Mouse (Mus musculus) heart, adult 2 months (tissue): Measurements from ENCODE around the gene Tmprss2. TPM values are rescaled to one million over a fixed set of nuclear protein-coding genes. Genes with fewer than 3 reads are reported as not detected.

Experiments
- DNase-seq, 2 experiments: peaks; one replicate each; pipeline ENCODE4 v3.0.0; 2021
- H3K27ac ChIP-seq: fragments of 200-600 bp; 2 replicates; pipeline ENCODE4 v1.8.1; 2022
- H3K27me3 ChIP-seq: fragments of 200-500 bp; 2 replicates; pipeline ENCODE4 v1.6.1; 2012; ENCODE audit warnings: mild to moderate bottlenecking, low read length, inconsistent platforms, mixed read lengths; ENCODE audit not compliant: control insufficient read depth, insufficient read depth
- H3K36me3 ChIP-seq: fragments of 200-500 bp; 2 replicates; pipeline ENCODE4 v1.6.1; 2012; ENCODE audit warnings: low read length, inconsistent platforms; ENCODE audit not compliant: control insufficient read depth, insufficient read depth
- H3K4me1 ChIP-seq: fragments of 200-500 bp; 2 replicates; pipeline ENCODE4 v1.6.1; 2011; ENCODE audit warnings: low read length; ENCODE audit not compliant: control insufficient read depth, insufficient read depth
- H3K4me3 ChIP-seq: fragments of 200-600 bp; 2 replicates; pipeline ENCODE4 v1.8.1; 2022
- H3K79me2 ChIP-seq: fragments of 200-500 bp; replicated peaks from 2 replicates; pipeline ENCODE4 v1.6.1; 2012; ENCODE audit warnings: mild to moderate bottlenecking, inconsistent platforms, low read length, moderate library complexity, mixed read lengths; ENCODE audit not compliant: control insufficient read depth, insufficient read depth
- H3K9ac ChIP-seq: fragments of 200-500 bp; 2 replicates; pipeline ENCODE4 v1.6.1; 2012; ENCODE audit warnings: low read depth, mild to moderate bottlenecking, control low read depth, inconsistent platforms, low read length, mixed read lengths
- CTCF ChIP-seq: fragments of 200-600 bp; IDR thresholded peaks from 2 replicates; pipeline ENCODE4 v1.8.1; 2022; ENCODE audit warnings: antibody characterized with exemption, mild to moderate bottlenecking, moderate library complexity
- EP300 ChIP-seq: fragments of 200-500 bp; IDR thresholded peaks from 2 replicates; pipeline ENCODE4 v1.6.1; 2011; ENCODE audit warnings: low read depth, low read length, control low read depth; ENCODE audit not compliant: insufficient read depth
- POLR2A ChIP-seq: fragments of 200-500 bp; IDR thresholded peaks from 2 replicates; pipeline ENCODE4 v1.6.1; 2011; ENCODE audit warnings: mild to moderate bottlenecking, low read depth, low read length, control low read depth; ENCODE audit not compliant: insufficient read depth
- WGBS: fragments of 180-500 bp; shearing (Covaris S2); methylation state at CpG from one replicate; pipeline ENCODE4 v1.1.7; 2018; 5-methylcytosine and 5-hydroxymethylcytosine counted together
- intact Hi-C: fragments of 180-260 bp; cut with DNase I; formaldehyde crosslinking; loops from one replicate; pipeline ENCODE4 v1.15.1; 2025
- polyA plus RNA-seq: library from polyadenylated mRNA; depleted of rRNA; stranded (reverse); fragments of >200 nt; gene quantifications from 2 replicates; pipeline ENCODE4 v1.2.3, GENCODE M21; 2012
- total RNA-seq, 2 experiments: library from RNA; stranded (reverse); gene quantifications; 2 replicates each; pipeline ENCODE4 v1.2.3; 2021

The Tmprss2 gene
- total and polyA plus RNA-seq, 3 experiments, result 0.96 TPM; not detected in 2

DNA sequence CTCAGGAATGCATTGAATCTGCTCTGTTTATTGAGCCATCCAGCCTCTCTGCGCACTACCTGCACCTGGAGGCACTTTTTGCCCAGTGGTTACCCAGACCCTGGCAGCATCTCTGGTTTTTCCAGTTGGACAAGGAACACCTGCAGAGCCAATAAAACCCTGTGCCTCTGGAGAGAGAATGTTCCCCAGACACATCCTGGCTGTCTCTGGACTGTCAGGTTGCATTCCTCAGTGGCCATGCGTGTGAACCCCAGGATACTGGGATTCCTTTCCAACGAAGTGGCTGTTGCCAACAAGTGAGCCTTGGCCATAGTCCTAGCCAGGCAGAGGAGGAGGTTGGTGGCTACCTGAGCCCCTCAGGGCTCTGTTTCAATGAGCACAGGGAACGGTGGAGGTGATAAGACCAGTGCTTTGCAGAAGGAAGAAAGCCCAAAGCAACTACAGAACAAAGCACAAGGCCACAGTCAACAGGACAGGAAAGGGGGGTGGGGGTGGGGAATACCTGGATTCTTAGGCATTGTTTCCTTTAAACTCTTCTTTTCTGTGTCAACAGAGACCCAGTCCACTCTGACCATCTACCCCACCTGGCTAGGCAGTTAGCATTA is 22.0 kb upstream of the Tmprss2 start:
- H3K27me3 ChIP-seq, result no peaks in the 10 kb centered on the region
- H3K79me2 ChIP-seq, result no peaks in the 10 kb centered on the region
- intact Hi-C loops, result no loop called here
- TF ChIP-seq EP300 (no peak), POLR2A (no peak), CTCF (no peak)
- H3K4me1 ChIP-seq, result no peaks in the 10 kb centered on the region
- no peak overlapping the region for H3K27ac ChIP-seq
- no peak overlapping the region for H3K4me3 ChIP-seq
- H3K9ac ChIP-seq, result no peak overlapping the region
- H3K36me3 ChIP-seq, result no peaks in the 10 kb centered on the region
- WGBS, result 54% methylated on average over 4 of the region's 4 CpGs
- no peak for DNase-seq

DNA sequence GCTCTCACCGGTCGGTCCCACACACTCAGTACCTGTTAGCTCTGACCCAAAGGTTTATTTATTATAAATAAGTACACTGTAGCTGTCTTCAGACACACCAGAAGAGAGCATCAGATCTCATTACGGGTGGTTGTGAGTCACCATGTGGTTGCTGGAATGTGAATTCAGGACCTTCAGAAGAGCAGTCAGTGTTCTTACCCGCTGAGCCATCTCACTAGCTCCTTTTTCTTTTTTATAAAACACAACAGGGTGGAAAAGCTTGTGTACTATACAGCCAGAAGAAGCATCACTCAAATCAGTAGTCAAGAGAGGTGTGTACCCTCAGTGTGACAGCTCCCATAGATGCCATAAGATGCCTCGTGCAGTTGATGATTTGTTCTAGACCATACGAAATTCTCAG is 12.2 kb upstream of the Tmprss2 start:
- 78% methylated on average over 6 of the region's 6 CpGs for WGBS
- no peaks in the 10 kb centered on the region for H3K36me3 ChIP-seq
- H3K79me2 ChIP-seq, result no peaks in the 10 kb centered on the region
- no peak overlapping the region for H3K27ac ChIP-seq
- no peak overlapping the region for H3K9ac ChIP-seq
- H3K27me3 ChIP-seq, result no peaks in the 10 kb centered on the region
- no peak for DNase-seq
- H3K4me1 ChIP-seq, result no peaks in the 10 kb centered on the region
- intact Hi-C loops, result no loop called here
- TF ChIP-seq CTCF, result no peak
- TF ChIP-seq POLR2A, result no peak
- no peak for TF ChIP-seq EP300
- no peak overlapping the region for H3K4me3 ChIP-seq

DNA sequence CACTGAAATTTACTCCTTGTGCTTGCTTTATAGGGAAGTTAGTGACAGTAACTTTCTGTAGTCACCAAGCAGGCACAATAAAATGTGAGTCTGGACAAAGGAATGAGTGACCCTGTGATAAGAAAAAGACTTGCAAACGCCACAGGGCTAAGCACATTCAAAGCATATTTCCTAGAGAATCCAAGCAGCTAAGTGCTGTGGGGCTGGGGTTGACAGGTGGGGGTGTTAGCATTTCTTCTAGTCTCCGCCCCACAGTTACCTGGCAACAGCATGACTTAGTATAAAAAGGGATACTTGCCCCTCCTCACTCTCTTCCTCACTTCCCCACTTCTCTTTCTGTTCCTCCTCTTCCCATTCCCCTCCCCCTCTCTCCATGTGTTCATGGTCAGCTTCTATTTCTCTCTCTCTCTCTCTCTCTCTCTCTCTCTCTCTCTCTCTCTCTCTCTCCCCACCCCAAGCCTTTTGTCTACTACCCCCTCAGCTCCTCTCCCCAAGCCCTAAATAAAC is 11.4 kb upstream of the Tmprss2 start:
- Histone ChIP-seq H3K9ac (no peak overlapping the region), H3K4me1 (no peaks in the 10 kb centered on the region), H3K79me2 (no peaks in the 10 kb centered on the region), H3K4me3 (no peak overlapping the region), H3K36me3 (no peaks in the 10 kb centered on the region), H3K27me3 (no peaks in the 10 kb centered on the region), H3K27ac (no peak overlapping the region)
- intact Hi-C loops, result no loop called here
- DNase-seq, result no peak
- 30% methylated on average over 2 of the region's 2 CpGs for WGBS
- TF ChIP-seq EP300 (no peak), CTCF (no peak), POLR2A (no peak)

DNA sequence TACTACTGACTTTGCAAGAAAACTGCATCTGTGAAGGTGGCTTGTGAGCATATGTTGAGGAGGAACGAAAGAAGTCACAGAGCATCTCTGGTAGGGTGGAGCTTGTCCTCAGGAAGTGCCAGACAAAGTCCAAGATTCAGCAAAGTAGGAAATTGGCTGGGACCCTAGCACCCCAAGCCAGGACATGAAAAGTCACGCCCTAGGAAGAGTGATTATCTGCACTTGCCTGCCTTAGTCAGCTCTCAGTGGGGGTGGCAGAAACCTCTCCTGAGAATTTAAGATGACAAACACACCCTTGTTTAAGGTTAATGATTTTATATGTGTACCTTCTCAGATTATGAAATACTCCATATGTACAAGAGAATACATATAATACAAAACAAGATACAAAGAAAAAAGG is 7.3 kb upstream of the Tmprss2 start:
- no peaks in the 10 kb centered on the region for H3K79me2 ChIP-seq
- intact Hi-C loops, result no loop called here

DNA sequence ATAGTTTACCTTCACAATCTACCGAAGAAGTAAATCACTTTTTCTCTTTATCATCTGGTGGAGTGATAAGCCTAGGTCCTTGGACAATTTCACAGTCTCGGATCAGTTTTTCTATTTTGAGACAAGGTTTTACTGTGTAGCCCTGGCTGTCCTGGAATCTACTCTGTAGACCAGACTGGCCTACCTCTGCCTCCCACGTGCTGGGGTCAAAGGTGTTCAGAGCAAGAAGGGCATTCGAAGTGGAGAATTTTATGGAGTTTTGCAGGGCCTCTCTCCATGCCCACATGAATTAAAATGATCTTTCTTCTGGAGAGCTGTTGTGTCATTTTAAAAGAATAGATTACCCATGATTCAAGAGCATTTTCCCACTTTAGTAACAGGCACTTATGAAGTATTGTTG is 1.0 kb upstream of the Tmprss2 start:
- no peaks in the 10 kb centered on the region for H3K36me3 ChIP-seq
- H3K27me3 ChIP-seq, result peaks cover 6% of the 10 kb centered on the region; the same call in 1 of the 2 replicates
- no peak for TF ChIP-seq POLR2A
- TF ChIP-seq CTCF, result no peak
- TF ChIP-seq EP300, result no peak
- H3K27ac ChIP-seq, result no peak overlapping the region
- H3K79me2 ChIP-seq, result no peaks in the 10 kb centered on the region
- WGBS, result 44% methylated on average over 4 of the region's 4 CpGs
- H3K4me3 ChIP-seq, result no peak overlapping the region
- no peaks in the 10 kb centered on the region for H3K4me1 ChIP-seq
- intact Hi-C loops, result no loop called here
- no peak for DNase-seq
- H3K9ac ChIP-seq, result no peak overlapping the region

More for the DNA sequence above, 7.3 kb upstream of the Tmprss2 start:
- Histone ChIP-seq H3K4me1 (no peaks in the 10 kb centered on the region), H3K36me3 (no peaks in the 10 kb centered on the region), H3K27ac (no peak overlapping the region), H3K27me3 (no peaks in the 10 kb centered on the region), H3K9ac (no peak overlapping the region), H3K4me3 (no peak overlapping the region)
- 27% methylated on average over 2 of the region's 2 CpGs for WGBS
- DNase-seq, result no peak
- TF ChIP-seq CTCF (no peak), EP300 (no peak), POLR2A (no peak)

DNA sequence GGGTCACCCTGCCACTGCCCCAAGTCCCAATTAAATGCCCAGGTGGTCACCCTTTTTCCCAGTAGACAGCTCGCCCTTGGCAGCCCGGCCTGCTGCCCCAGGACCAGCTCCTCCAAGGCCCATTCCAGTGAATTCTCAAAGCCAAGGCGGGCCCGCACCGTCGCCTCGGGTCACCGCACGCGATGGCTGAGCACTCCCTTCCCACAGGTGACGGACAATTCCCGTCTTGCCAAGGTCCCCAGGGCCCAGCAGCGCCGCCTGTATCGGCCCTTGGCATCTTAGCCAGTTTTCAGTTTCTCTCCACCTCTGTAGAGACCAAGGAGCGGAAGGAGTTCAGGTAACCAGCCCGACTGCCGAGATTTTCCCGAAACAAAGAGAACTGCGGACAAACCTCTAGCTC is 749 bp downstream of the Tmprss2 start:
- H3K9ac ChIP-seq, result no peak overlapping the region
- H3K27ac ChIP-seq, result no peak overlapping the region
- WGBS, result 9% methylated on average over 20 of the region's 20 CpGs
- no peak overlapping the region for H3K4me3 ChIP-seq
- no peaks in the 10 kb centered on the region for H3K36me3 ChIP-seq
- DNase-seq, result no peak
- H3K79me2 ChIP-seq, result no peaks in the 10 kb centered on the region
- H3K27me3 ChIP-seq, result peaks cover 6% of the 10 kb centered on the region; the same call in 1 of the 2 replicates
- no peak for TF ChIP-seq POLR2A
- no peak for TF ChIP-seq CTCF
- TF ChIP-seq EP300, result no peak
- intact Hi-C loops, result no loop called here
- no peaks in the 10 kb centered on the region for H3K4me1 ChIP-seq
